Mouse (Mus musculus) myocyte (in vitro differentiated cells): ENCODE results near the gene Wfdc15a.

Experiments
- CEBPB ChIP-seq: IDR thresholded peaks from 2 replicates; pipeline ENCODE4 v1.6.1; 2011; ENCODE audit warnings: mild to moderate bottlenecking, moderate library complexity; ENCODE audit not compliant: poor library complexity, insufficient read depth, severe bottlenecking
- MAX ChIP-seq: IDR thresholded peaks from one replicate; pipeline ENCODE4 v1.6.1; 2011; ENCODE audit warnings: low read depth, mild to moderate bottlenecking, control low read depth
- MYOD1 ChIP-seq, 3 experiments: IDR thresholded peaks; one replicate each; pipeline ENCODE4 v1.6.1; 2011; ENCODE audit warnings: control low read depth in 2 of 3, low read depth in 2 of 3, mild to moderate bottlenecking in 2 of 3, moderate library complexity in 1 of 3; ENCODE audit not compliant: insufficient read length in 2 of 3, control insufficient read depth in 1 of 3
- POLR2A ChIP-seq: IDR thresholded peaks from one replicate; pipeline ENCODE4 v1.6.1; 2011; ENCODE audit warnings: low read depth, mild to moderate bottlenecking, control low read depth, moderate library complexity; ENCODE audit not compliant: insufficient read length

GRCm38 (mm10) chr2:164188722-164189121 lies 11.2 kb downstream of the Wfdc15a start:
- TF ChIP-seq POLR2A = no peak
- no peak for TF ChIP-seq MAX
- TF ChIP-seq CEBPB = no peak
- TF ChIP-seq MYOD1 (IDR thresholded peaks at IDR 0.05; ENCODE audit: control insufficient read depth in 1 of 3, insufficient read length in 2 of 3, low read depth in 2 of 3) = no peak
